Mouse (Mus musculus): ENCODE data around the gene Tmem132c.

- TF ChIP-seq E2F4 (IDR thresholded peaks at IDR 0.05; ENCODE audit: insufficient read depth) (no peak), POLR2A (IDR thresholded peaks at IDR 0.05; ENCODE audit: insufficient read length, low read depth) (no peak), MYOD1 (IDR thresholded peaks at IDR 0.05; ENCODE audit: control insufficient read depth in 1 of 3, insufficient read length in 2 of 3, low read depth in 2 of 3) (no peak), MYOG (IDR thresholded peaks at IDR 0.05; ENCODE audit: control insufficient read depth in 1 of 3, insufficient read depth in 1 of 3, insufficient read length in 2 of 3, low read depth in 2 of 3) (no peak), POLR2AphosphoS2 (IDR thresholded peaks at IDR 0.05; ENCODE audit: insufficient read length, low read depth) (no peak), USF1 (IDR thresholded peaks at IDR 0.05; ENCODE audit: low read depth) (no peak), MAX (IDR thresholded peaks at IDR 0.05; ENCODE audit: low read depth) (no peak), SRF (IDR thresholded peaks at IDR 0.05; ENCODE audit: control insufficient read depth, insufficient read length, low read depth) (no peak), CEBPB (IDR thresholded peaks at IDR 0.05; ENCODE audit: insufficient read depth, poor library complexity, severe bottlenecking) (no peak), TCF3 (IDR thresholded peaks at IDR 0.05; ENCODE audit: insufficient read length, low read depth) (no peak), TCF12 (IDR thresholded peaks at IDR 0.05; ENCODE audit: insufficient read depth, poor library complexity, severe bottlenecking) (no peak)
Observed at GRCm38 (mm10) chr5:127477790-127478189, 236.2 kb downstream of the Tmem132c start.

Measured in myocyte (in vitro differentiated cells).